Mouse (Mus musculus) left cerebral cortex, postnatal 25 days (tissue): ENCODE measurements around the gene Rnaseh2b. TPM values are rescaled to one million over a fixed set of nuclear protein-coding genes. Genes with fewer than 3 reads are reported as not detected.

Experiments used
- DNase-seq, 2 experiments: peaks; one replicate each; pipeline ENCODE4 v3.0.0; 2022; ENCODE audit warnings: low spot score in 2 of 2, mixed read lengths in 1 of 2
- intact Hi-C: fragments of 180-260 bp; cut with DNase I; formaldehyde crosslinking; loops from one replicate; pipeline ENCODE4 v1.15.1; 2025
- total RNA-seq, 2 experiments: library from RNA; stranded (reverse); gene quantifications; 2 replicates each; pipeline ENCODE4 v1.2.3; 2021

Rnaseh2b gene
- total RNA-seq, 2 experiments from 2014 or later, result 10.1 to 11.6 TPM

GRCm38 (mm10) chr14:62416007-62416741 lies 123.8 kb downstream of the Rnaseh2b start:
- peak in 1 of 2 experiments; percentile 41 for DNase-seq
- intact Hi-C loops, result no loop called here

- intact Hi-C loops, result no loop called here
- DNase-seq, result peak; percentile 11 to 48
These were observed 124.3 kb downstream of the Rnaseh2b start for GRCm38 (mm10) chr14:62416742-62417134.

GRCm38 (mm10) chr14:62417501-62417900 lies 125.1 kb downstream of the Rnaseh2b start:
- DNase-seq, result peak in 1 of 2 experiments; percentile 67

GRCm38 (mm10) chr14:62422265-62422664 lies 129.9 kb downstream of the Rnaseh2b start:
- intact Hi-C loops, result no loop called here

More at GRCm38 (mm10) chr14:62417501-62417900, 125.1 kb downstream of the Rnaseh2b start:
- intact Hi-C loops, result no loop called here

More at GRCm38 (mm10) chr14:62422265-62422664, 129.9 kb downstream of the Rnaseh2b start:
- DNase-seq, result no peak

Other genes with a start within 250 kb of the Rnaseh2b start
- gene Dleu7, start 458 bp downstream of the Rnaseh2b start, total RNA-seq, result 1 to 10 TPM; 6.2 to 7.5 TPM
- gene Gucy1b2, start 163.7 kb downstream of the Rnaseh2b start, total RNA-seq, result under 1 TPM; 0.39 to 0.55 TPM